Mouse (Mus musculus): ENCODE results near the gene Prcc. TPM values are rescaled to one million over a fixed set of nuclear protein-coding genes. Genes with fewer than 3 reads are reported as not detected.
"Not testable (repeated sequence)": the region's sequence is repeated elsewhere in the genome, so short reads cannot be mapped to it uniquely, and the experiment has no call there.

Gene Prcc
- polyA plus RNA-seq, 1 experiment from 2014 or later: 17.8 TPM

DNA sequence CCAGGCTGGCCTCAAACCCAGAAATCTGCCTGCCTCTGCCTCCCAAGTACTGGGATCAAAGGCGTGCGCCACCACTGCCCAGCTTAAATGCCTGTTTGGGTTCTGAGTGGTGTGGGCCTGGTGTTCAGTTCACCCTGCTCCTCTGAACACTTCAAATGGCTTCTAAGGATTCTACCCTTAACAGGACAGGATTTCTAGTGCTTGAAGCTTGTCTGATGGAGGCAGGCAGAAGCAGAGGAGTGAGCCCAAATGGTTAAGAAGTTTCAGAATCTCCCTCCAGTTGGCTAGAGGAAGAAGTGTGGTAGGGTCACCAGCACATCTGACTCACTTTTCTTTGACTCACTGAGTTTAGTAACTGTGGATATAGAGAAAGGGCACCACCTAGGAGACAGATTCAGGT lies 24.0 kb upstream of the Prcc start:
- H3K4me3 ChIP-seq (ENCODE audit: low read depth, low read length): no peak overlapping the region
- H3K4me2 ChIP-seq (ENCODE audit: low read depth): peak overlapping the region; percentile 49; the same call in 1 of the 2 replicates
- no peak overlapping the region for H3K9ac ChIP-seq (ENCODE audit: low read length)
- no peaks in the 10 kb centered on the region for H3K9me3 ChIP-seq (ENCODE audit: control insufficient read depth, low read length)
- no peak overlapping the region for H3K27ac ChIP-seq (ENCODE audit: low read depth, low read length)
- 92% methylated on average over 2 of the region's 2 CpGs for WGBS
- ATAC-seq (ENCODE audit: insufficient read depth, low FRiP score, low TSS enrichment): no peak
- H3K27me3 ChIP-seq (ENCODE audit: control insufficient read depth, insufficient read depth, low read length): no peaks in the 10 kb centered on the region
- peaks cover 4% of the 10 kb centered on the region for H3K36me3 ChIP-seq (ENCODE audit: control insufficient read depth, insufficient read depth, low read length)
- DNase-seq (ENCODE audit: low spot score): no peak
- peaks cover 20% of the 10 kb centered on the region for H3K4me1 ChIP-seq (ENCODE audit: control insufficient read depth, insufficient read depth, low read length)

DNA sequence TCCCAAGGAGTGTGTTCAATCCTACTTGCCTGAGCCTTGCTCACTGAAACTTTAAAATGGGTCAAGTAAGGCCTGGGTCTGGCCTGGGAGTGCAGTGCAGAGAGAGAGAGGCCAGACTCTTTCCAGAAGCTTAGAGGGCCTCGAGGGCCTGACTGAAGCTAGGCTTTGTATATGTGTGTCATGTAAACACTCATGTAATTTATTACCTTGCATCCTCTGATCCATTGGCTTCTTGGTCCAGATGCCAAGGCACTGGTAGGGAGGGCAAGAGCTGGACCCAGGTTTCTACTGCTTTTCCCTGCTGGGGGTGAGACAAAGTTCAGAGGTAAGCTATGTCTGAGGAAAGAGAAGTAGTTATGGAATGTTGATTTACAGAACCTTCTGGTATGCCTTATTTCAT lies 22.5 kb upstream of the Prcc start:
- H3K9ac ChIP-seq (ENCODE audit: low read length): peak overlapping the region; percentile 97
- H3K27ac ChIP-seq (ENCODE audit: low read depth, low read length): no peak overlapping the region
- peaks cover 20% of the 10 kb centered on the region for H3K4me1 ChIP-seq (ENCODE audit: control insufficient read depth, insufficient read depth, low read length)
- 4% methylated on average over 1 of the region's 1 CpGs for WGBS
- H3K36me3 ChIP-seq (ENCODE audit: control insufficient read depth, insufficient read depth, low read length): no peaks in the 10 kb centered on the region
- H3K4me3 ChIP-seq (ENCODE audit: low read depth, low read length): peak overlapping the region; percentile 98
- no peaks in the 10 kb centered on the region for H3K9me3 ChIP-seq (ENCODE audit: control insufficient read depth, low read length)
- DNase-seq (ENCODE audit: low spot score) (no peak), ATAC-seq (ENCODE audit: insufficient read depth, low FRiP score, low TSS enrichment) (no peak)
- no peaks in the 10 kb centered on the region for H3K27me3 ChIP-seq (ENCODE audit: control insufficient read depth, insufficient read depth, low read length)
- H3K4me2 ChIP-seq (ENCODE audit: low read depth): peak overlapping the region; percentile 89

DNA sequence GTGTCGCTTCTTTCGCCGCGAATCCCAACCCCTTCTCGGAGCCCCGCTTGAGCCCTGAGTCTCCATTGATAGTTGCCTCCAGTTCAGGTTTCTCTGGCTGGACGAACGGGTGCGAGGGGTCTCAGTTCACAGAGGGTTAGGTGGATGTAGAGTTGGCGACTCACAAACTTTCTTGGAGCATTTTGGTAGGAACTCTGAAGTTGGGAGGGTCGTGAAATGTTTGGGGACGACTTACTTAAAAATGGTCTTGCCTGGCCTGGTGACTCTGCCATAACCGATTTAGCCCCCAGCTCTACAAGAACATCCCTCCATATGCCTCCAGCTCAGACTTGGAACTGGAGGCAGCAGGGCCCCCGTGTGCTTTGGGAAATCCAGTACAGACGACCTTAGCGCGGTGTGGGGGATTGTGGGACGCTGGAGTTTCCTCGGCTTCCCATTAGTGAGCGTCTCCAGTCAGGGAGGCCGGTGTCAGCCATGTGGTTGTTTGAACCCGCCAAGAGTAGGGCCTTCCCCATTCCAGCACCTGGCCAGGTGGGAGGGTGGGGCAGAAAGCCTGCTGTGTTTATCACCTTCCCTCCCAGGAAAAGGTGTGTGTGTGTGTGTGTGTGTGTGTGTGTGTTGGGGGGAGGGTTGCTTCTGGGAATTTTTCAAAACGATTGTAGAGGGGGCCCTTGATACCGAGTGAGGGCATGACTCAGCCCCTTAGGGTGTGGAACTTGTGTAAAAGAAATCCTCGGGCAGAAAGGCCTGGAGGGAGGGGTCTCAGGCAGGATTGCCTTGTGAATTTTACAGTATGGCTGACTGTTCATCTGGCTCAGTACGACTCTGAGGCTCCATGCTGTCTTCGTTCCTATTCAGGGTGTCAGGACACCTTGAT lies 21.8 kb upstream of the Prcc start:
- Histone ChIP-seq H3K9ac (ENCODE audit: low read length) (peak overlapping the region; percentile 97), H3K4me1 (ENCODE audit: control insufficient read depth, insufficient read depth, low read length) (peaks cover 20% of the 10 kb centered on the region), H3K4me3 (ENCODE audit: low read depth, low read length) (peak overlapping the region; percentile 98), H3K27ac (ENCODE audit: low read depth, low read length) (peak overlapping the region; percentile 84; the same call in 1 of the 2 replicates), H3K36me3 (ENCODE audit: control insufficient read depth, insufficient read depth, low read length) (no peaks in the 10 kb centered on the region), H3K27me3 (ENCODE audit: control insufficient read depth, insufficient read depth, low read length) (no peaks in the 10 kb centered on the region), H3K4me2 (ENCODE audit: low read depth) (peak overlapping the region; percentile 89), H3K9me3 (ENCODE audit: control insufficient read depth, low read length) (no peaks in the 10 kb centered on the region)
- 1% methylated on average over 27 of the region's 27 CpGs for WGBS
- no peak for ATAC-seq (ENCODE audit: insufficient read depth, low FRiP score, low TSS enrichment)
- DNase-seq (ENCODE audit: low spot score): peak; percentile 56

DNA sequence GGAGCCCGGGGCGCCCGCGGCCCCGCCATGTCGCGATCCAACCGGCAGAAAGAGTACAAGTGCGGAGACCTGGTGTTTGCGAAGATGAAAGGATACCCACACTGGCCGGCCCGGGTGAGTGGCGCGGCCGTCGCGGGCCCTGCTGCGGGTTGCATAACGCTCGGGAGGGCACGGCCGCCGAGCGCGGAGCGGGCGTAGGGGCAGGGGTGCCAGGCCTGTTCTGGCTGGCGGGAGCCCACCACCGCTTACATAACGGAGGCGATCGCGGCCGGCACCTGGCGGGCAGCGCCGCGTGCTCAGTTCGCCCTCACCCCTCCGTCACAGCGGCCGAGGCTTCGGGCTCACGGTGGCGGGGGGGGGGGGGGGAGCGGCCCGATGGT lies 21.2 kb upstream of the Prcc start:
- Histone ChIP-seq H3K4me3 (ENCODE audit: low read depth, low read length) (peak overlapping the region; percentile 98), H3K36me3 (ENCODE audit: control insufficient read depth, insufficient read depth, low read length) (no peaks in the 10 kb centered on the region), H3K27me3 (ENCODE audit: control insufficient read depth, insufficient read depth, low read length) (no peaks in the 10 kb centered on the region), H3K4me2 (ENCODE audit: low read depth) (peak overlapping the region; percentile 89), H3K9ac (ENCODE audit: low read length) (peak overlapping the region; percentile 97), H3K4me1 (ENCODE audit: control insufficient read depth, insufficient read depth, low read length) (peaks cover 20% of the 10 kb centered on the region), H3K9me3 (ENCODE audit: control insufficient read depth, low read length) (no peaks in the 10 kb centered on the region), H3K27ac (ENCODE audit: low read depth, low read length) (peak overlapping the region; percentile 84)
- DNase-seq (ENCODE audit: low spot score) (peak; percentile 52), ATAC-seq (ENCODE audit: insufficient read depth, low FRiP score, low TSS enrichment) (peak; percentile 39)
- WGBS: 0% methylated on average over 24 of the region's 47 CpGs

DNA sequence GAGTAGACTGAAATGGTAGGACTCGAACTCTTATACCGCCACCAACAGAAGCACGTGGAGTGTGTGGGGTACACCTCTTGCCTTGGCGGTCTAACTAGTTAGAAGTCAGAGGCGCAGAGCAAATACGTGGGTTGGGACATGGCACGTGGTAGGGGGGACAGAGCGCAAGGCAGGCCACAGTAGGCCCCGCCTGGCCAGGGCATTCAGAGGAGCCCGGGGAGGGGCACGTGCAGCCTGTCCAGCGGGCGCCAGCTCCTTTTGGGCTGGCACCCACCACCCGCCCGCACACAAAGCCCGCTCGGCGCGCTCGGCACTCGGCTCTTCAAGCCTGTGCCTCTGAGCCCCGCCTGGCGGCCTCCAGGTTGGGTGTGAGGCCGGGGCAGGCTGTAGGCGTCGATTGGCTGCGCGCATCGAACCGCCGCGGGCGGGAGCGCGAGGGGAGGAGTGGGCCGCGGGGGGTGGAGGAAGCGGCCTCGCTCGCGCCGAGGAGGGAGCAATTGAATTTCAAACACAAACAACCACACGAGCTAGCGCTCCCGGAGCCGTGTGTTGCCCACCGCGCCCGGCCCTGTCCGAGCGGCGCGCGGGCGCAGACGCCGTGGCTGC lies 20.6 kb upstream of the Prcc start, which contains the start of gene Hdgf:
Hdgf (plus strand) TSS at position 442 of the 606 bp plus-strand sequence.
- peak within 1 kb of the TSS; percentile 97 for H3K9ac ChIP-seq (ENCODE audit: low read length)
- under 1% methylated on average over 52 of the region's 57 CpGs for WGBS
- ATAC-seq (ENCODE audit: insufficient read depth, low FRiP score, low TSS enrichment) (peak; percentile 95), DNase-seq (ENCODE audit: low spot score) (peak; percentile 98)
- peaks cover 18% of the 10 kb centered on the region for H3K4me1 ChIP-seq (ENCODE audit: control insufficient read depth, insufficient read depth, low read length)
- no peaks in the 10 kb centered on the region for H3K9me3 ChIP-seq (ENCODE audit: control insufficient read depth, low read length)
- no peaks in the 10 kb centered on the region for H3K36me3 ChIP-seq (ENCODE audit: control insufficient read depth, insufficient read depth, low read length)
- H3K27ac ChIP-seq (ENCODE audit: low read depth, low read length): peak within 1 kb of the TSS; percentile 84
- peak within 1 kb of the TSS; percentile 98 for H3K4me3 ChIP-seq (ENCODE audit: low read depth, low read length)
- peak within 1 kb of the TSS; percentile 89 for H3K4me2 ChIP-seq (ENCODE audit: low read depth)
- no peaks in the 10 kb centered on the region for H3K27me3 ChIP-seq (ENCODE audit: control insufficient read depth, insufficient read depth, low read length)

DNA sequence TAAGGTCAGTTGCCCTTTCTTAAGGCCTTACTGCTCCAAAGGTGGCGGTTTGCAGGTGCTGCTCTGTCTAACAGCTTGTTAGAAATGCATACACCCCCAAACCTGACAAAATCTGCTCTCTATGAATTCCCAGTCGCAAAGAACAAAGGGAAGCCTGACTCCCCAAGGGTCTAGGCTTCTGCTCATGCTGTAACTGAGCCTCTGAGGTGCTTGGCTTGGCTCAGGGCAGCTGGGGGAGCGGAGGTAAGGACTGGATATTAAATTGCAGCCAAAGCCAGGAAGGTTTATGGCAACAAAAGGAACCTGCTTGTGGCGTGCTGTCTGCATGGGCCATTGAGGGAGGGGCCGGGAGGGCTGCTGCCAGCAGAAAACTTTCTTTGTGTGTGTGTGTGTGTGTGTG lies 18.4 kb upstream of the Prcc start:
- 51% methylated on average over 5 of the region's 5 CpGs for WGBS
- H3K27me3 ChIP-seq (ENCODE audit: control insufficient read depth, insufficient read depth, low read length): no peaks in the 10 kb centered on the region
- ATAC-seq (ENCODE audit: insufficient read depth, low FRiP score, low TSS enrichment) (no peak), DNase-seq (ENCODE audit: low spot score) (no peak)
- H3K4me1 ChIP-seq (ENCODE audit: control insufficient read depth, insufficient read depth, low read length): peaks cover 4% of the 10 kb centered on the region; the same call in 1 of the 2 replicates
- no peak overlapping the region for H3K4me2 ChIP-seq (ENCODE audit: low read depth)
- H3K36me3 ChIP-seq (ENCODE audit: control insufficient read depth, insufficient read depth, low read length): no peaks in the 10 kb centered on the region
- no peak overlapping the region for H3K4me3 ChIP-seq (ENCODE audit: low read depth, low read length)
- no peaks in the 10 kb centered on the region for H3K9me3 ChIP-seq (ENCODE audit: control insufficient read depth, low read length)
- H3K9ac ChIP-seq (ENCODE audit: low read length): no peak overlapping the region
- H3K27ac ChIP-seq (ENCODE audit: low read depth, low read length): no peak overlapping the region

DNA sequence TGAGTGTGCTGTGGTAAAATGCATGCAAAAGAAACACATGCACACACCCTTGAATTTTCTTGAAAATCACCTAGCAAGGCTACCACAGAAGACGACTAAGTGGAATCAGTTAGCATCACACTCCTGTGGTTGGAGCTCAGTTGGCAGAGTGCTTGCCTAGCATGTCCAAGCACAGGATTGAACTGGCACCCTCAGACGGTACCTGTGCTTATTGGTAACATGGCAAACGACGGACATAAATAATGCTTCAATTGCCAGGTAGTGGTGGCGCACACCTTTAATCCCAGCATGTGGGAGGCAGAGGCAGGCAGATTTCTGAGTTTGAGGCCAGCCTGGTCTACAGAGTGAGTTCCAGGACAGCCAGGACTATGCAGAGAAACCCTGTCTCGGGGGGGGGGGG lies 16.6 kb upstream of the Prcc start:
- not testable (repeated sequence) for H3K27me3 ChIP-seq (ENCODE audit: control insufficient read depth, insufficient read depth, low read length); H3K27ac ChIP-seq (ENCODE audit: low read depth, low read length); H3K9me3 ChIP-seq (ENCODE audit: control insufficient read depth, low read length); ATAC-seq (ENCODE audit: insufficient read depth, low FRiP score, low TSS enrichment); H3K4me2 ChIP-seq (ENCODE audit: low read depth); DNase-seq (ENCODE audit: low spot score); H3K4me1 ChIP-seq (ENCODE audit: control insufficient read depth, insufficient read depth, low read length); H3K4me3 ChIP-seq (ENCODE audit: low read depth, low read length); H3K9ac ChIP-seq (ENCODE audit: low read length); H3K36me3 ChIP-seq (ENCODE audit: control insufficient read depth, insufficient read depth, low read length)
- WGBS: 71% methylated on average over 6 of the region's 6 CpGs

DNA sequence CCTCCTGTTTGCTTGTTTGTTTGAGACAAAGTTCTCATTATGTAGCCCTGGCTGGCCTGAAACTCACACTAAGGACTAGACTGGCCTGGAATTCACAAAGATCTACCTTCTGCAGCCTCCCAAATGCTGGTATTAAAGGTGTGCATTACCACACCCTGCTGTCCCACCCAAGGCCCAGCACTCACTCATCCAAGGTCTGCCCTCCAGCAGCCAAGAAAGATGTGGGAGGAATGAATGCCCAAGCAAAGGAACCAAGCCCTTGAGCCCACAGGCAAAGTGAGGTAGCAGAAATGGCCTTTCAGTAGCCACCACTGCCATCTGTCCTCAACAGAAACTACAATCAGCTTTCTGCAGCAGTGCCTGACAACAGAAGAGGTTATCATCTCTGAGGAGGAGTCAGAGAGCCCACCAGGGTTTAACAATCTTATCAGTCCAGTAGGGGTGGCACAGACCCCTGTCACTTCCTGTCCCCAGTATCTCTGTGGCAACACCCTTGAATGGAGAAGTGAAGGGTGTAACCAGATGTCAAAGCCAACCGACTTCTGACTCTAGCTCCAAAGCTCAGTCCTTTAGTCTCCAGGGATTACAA lies 15.7 kb upstream of the Prcc start:
- DNase-seq (ENCODE audit: low spot score) (no peak), ATAC-seq (ENCODE audit: insufficient read depth, low FRiP score, low TSS enrichment) (no peak)
- WGBS: 53% methylated on average over 1 of the region's 1 CpGs
- Histone ChIP-seq H3K27me3 (ENCODE audit: control insufficient read depth, insufficient read depth, low read length) (no peaks in the 10 kb centered on the region), H3K36me3 (ENCODE audit: control insufficient read depth, insufficient read depth, low read length) (no peaks in the 10 kb centered on the region), H3K4me2 (ENCODE audit: low read depth) (no peak overlapping the region), H3K4me1 (ENCODE audit: control insufficient read depth, insufficient read depth, low read length) (no peaks in the 10 kb centered on the region), H3K4me3 (ENCODE audit: low read depth, low read length) (no peak overlapping the region), H3K9me3 (ENCODE audit: control insufficient read depth, low read length) (no peaks in the 10 kb centered on the region), H3K27ac (ENCODE audit: low read depth, low read length) (no peak overlapping the region), H3K9ac (ENCODE audit: low read length) (no peak overlapping the region)

All from neural tube, embryonic 11.5 days (tissue).